Mouse (Mus musculus) B cell, adult 2 months (primary cell): ENCODE measurements at regions not wholly inside any gene's neighbourhood (a gene's known extent, or its start where the extent isn't known, plus 50 kb on each side); places are given as distances from the start of the nearest gene placed in this dataset.

Experiments used
- DNase-seq, 2 experiments: peaks; one replicate each; pipeline ENCODE4 v3.0.0; 2022

DNA sequence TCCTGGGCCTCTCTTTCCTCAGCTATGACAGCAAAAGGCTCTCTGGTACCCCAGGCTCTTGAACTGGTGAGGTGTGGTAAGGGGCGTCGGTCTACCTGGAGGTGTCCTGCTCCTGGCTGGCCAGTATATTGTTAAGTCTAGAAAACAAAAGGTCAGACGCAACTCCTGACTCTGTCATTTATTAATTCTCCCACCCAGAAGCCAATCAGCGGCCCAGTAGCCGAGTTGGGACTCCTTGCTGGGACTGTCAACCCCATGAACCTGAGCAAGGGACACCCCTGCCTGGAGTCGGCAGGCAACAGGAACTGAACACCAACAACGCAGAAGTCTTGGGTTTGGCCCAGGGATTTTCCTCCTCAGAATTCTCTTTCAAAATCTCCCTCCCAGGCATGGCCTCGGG, 71.1 kb upstream of the Tle3 start:
- DNase-seq, result no peak

DNA sequence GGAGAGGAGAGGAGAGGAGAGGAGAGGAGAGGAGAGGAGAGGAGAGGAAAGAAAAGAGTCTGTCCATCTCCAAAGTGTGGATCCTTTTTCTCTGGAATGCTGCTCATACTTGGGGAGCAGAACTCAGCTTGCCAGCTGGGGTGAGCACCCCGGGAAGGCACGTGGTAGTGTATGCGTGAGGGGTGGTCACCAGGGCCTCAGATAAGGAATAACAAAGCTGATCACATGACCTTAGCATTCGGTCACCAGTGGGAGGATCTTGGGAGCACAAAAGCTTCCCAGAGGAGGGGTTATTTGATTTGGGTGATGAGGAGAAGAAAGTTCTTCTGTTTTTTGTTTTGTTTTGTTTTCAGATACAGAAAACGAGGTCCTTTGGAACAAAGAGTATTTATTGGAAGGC, 69.4 kb upstream of the Tle3 start:
- DNase-seq, result no peak

DNA sequence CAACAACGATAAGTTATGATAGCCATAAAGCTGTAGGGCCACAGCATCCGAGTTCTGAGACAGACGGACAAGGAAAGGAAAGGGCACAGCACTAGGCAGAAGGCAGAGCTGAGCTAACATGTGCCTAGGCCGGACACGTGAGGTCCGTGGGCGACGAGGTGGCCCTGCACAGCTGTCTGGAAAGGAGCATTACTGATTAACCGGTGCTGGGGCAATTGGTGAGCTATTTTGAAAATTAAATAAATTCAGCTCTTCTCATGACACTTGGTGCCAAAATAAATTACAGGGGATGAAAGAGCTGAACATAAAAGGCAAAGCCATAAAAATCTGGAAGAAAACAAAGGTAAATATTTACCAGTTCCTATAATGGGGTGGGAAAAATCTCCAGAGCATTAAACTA, 65.9 kb upstream of the Tle3 start:
- no peak for DNase-seq

DNA sequence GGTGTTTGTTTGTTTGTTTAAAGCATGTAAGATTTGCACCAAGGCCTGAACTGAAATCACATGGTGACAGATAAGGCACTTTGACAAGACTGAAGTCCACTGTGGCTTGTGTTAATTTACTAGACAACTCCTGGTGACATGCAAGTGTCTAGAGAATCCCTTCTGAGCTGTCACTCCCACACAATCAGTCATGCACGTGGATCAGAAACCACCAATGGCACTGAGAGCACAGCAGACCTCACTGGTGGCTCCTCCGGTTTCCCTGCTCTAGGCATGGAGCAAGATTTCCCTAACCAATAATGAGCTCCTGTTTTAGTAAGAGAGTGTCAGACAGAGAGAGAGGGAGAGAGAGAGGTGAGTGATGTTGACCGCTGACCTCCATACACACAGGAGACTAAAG, 63.1 kb upstream of the Tle3 start:
- DNase-seq, result no peak

- no peak for DNase-seq
Observed at GRCm38 (mm10) chr9:61309768-61310493, 62.2 kb upstream of the Tle3 start.

- DNase-seq, result no peak
Observed at GRCm38 (mm10) chr9:61310574-61310973, 61.6 kb upstream of the Tle3 start.

GRCm38 (mm10) chr9:61311604-61312003, 60.6 kb upstream of the Tle3 start:
- DNase-seq, result no peak

DNA sequence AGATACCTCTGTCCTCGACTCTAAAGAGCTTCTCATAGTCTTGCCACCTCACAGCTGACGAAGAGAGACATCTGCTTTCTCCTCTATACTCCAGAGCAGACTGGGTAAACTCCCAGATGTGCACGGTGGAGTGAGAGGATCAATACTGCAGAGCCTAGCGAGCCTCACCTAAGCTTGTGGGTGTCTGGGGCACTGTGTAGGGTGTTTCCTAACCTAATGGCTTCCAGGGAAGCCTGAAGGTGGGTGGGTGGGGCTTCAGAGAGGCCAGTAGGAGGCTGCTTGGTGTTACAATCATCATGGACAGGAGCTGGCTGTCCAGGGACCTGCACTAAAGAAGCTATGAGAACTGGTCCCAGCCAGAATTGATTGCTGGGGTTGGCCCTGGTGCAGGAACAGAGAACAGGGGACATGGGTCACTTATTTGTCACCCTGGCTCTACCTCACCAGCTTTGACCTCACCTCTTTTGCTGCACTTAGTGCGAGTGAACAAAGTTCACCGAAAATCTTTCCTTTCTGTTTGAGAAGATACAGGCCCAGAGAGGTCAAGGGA, 57.5 kb upstream of the Tle3 start:
- DNase-seq, result no peak

DNA sequence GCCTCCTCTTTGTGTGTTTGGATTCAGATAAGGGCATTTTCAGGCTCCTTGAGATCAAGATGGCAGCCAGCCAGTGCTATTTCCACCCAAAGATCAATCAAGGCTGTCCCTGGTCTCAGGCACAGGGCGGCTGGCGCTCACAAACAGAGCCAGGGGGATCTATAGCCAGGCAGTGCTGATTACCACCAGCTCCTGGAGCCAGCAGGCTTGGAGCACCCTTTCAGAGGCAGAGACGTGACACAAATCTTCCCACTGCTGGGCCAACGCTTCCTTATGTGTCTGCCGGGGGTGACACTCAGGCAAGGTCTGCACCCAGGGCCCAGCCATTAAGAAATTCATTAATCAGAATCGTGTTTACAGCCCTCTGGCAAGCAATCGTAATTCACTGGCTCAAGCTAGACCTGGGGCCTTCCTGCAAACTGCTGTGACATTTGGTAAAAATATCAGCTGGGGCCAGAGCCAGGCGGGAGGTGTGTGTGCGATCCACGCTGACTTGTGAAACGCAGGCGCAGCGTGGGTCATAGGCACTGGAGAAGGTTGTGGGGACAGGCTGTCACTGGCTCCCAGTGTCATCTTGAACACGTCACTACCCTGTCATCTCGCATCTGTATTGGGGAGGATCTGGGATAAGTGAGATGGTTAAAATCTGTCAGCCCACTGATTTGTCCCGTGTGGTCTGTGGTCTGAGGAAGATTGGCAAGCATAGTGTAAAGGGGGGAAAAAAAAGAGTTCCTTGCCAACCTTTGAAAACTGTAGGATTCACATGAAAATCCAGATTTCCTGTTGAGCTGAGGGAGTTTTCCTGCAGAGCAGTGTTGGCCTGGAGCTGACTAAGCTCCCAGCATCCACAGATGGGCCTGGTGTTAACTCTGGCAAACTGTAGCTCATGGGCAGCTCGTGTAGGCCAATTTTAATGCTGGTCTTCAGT, 56.5 kb upstream of the Tle3 start:
- no peak for DNase-seq

DNA sequence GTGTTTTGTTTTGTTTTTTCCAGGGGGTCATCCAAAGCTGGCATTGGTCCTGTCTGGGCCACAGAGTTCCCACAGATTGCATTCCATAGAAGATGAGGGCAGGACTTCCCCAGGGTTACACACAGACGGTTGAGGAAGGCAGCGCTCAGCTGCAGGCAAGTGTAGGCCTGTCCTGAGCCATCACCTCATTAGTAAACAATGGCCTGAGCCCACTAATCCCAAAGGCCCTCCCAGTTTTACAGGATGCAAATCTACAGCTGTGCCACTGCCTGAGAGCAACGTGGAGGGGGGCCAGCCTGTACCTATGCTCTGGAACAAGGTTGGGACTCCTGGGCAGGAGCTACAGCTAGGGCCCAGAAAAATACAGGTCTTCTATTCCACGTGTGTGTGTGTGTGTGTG, 55.7 kb upstream of the Tle3 start:
- DNase-seq, result no peak

DNA sequence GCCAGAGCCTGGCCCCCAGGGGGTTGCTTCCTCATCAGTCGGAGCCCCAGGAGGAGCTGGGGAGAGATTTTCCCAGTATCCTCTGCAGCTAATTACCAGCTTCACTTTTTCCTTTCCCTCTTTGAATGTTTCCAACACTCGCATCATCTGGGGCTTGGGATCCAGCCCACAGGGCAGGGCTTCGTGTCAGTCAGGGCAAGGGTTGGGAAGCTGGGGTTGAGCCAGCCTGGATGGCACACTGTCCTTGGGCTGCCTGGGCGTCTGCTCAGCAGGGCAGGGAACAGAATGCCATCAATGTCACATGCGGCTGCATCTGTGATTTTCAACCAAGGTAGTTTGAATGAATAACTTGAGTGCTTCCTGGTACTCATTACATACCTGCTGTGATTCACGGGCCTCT, 52.4 kb upstream of the Tle3 start:
- DNase-seq, result no peak

- no peak for DNase-seq
Observed at GRCm38 (mm10) chr9:61321314-61321713, 50.9 kb upstream of the Tle3 start.

DNA sequence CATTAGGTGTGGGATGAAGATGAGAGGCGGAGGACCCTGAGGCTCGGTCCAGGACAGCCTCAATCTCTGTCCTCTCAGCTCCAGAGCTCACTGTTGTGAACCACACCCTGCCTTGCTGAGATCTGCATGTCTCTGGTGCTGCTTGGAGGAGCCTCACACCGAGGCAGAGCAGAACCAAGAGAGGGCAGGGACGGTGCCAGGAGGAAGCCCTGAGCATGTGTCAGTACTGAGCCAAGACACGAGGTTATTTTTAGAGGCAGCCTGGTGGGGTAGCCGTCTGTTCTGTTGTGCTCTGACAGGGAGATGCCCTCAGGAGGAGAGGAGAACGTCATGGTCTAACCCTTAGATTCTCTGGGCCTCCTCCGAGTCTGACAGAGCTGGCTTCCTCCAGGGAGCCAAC, 50.3 kb upstream of the Tle3 start:
- no peak for DNase-seq

DNA sequence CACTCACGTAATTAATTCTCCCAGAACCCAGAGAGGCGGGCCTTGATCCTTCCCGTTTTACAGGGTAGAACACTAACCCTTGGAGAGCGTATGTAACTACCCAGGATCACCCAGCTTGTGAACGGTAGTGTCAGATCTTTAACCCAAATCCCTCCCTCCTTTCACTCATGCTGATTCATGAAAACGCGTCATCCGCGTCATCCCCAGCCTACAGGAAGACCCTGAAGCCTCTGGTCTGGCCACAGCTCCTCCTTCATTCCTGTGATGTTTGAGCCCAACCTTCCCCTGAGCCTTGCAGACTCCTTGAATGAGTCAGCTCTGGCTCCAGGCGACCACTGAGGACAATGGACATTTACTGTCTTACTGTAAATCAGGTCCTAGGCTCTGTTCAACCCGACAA, 49.8 kb upstream of the Tle3 start:
- no peak for DNase-seq
